Mouse (Mus musculus) midbrain, postnatal 0 days (tissue): ENCODE measurements around the gene Atp2a1. TPM values are rescaled to one million over a fixed set of nuclear protein-coding genes. Genes with fewer than 3 reads are reported as not detected.

ENCODE experiments used
- ATAC-seq: fragments of 200-750 bp; cut with Nextera tagmentation; 2 replicates; pipeline ENCODE4 v1.8.0; 2017; ENCODE audit warnings: moderate number of reproducible peaks, mild to moderate bottlenecking, moderate TSS enrichment, moderate library complexity; ENCODE audit not compliant: low FRiP score
- DNase-seq: peaks from one replicate; pipeline ENCODE4 v3.0.0-alpha.2; 2015; ENCODE audit warnings: low spot score
- H3K27ac ChIP-seq: fragments of 300-500 bp; sonication (generic); 2 replicates; pipeline ENCODE4 v1.5.1; 2014; ENCODE audit warnings: low read depth, mild to moderate bottlenecking, low read length, mixed read lengths
- H3K27me3 ChIP-seq: fragments of 300-500 bp; sonication (generic); 2 replicates; pipeline ENCODE4 v1.6.1; 2014; ENCODE audit warnings: low read length, control low read depth, mixed read lengths; ENCODE audit not compliant: insufficient read depth
- H3K36me3 ChIP-seq: fragments of 300-500 bp; sonication (generic); 2 replicates; pipeline ENCODE4 v1.6.1; 2014; ENCODE audit warnings: low read length, control low read depth, mixed read lengths; ENCODE audit not compliant: insufficient read depth
- H3K4me1 ChIP-seq: fragments of 300-500 bp; sonication (generic); 2 replicates; pipeline ENCODE4 v1.6.1; 2014; ENCODE audit warnings: mild to moderate bottlenecking, control low read depth, antibody characterized with exemption, low read length, mixed read lengths; ENCODE audit not compliant: insufficient read depth
- H3K4me2 ChIP-seq: fragments of 300-500 bp; sonication (generic); 2 replicates; pipeline ENCODE4 v1.6.1; 2014; ENCODE audit warnings: low read depth, mild to moderate bottlenecking, low read length, mixed read lengths; ENCODE audit not compliant: poor library complexity, severe bottlenecking
- H3K4me3 ChIP-seq: fragments of 300-500 bp; sonication (generic); 2 replicates; pipeline ENCODE4 v1.5.1; 2014; ENCODE audit warnings: low read depth, mild to moderate bottlenecking, low read length, moderate library complexity
- H3K9ac ChIP-seq: fragments of 300-500 bp; sonication (generic); replicated peaks from 2 replicates; pipeline ENCODE4 v1.6.1; 2014; ENCODE audit warnings: mild to moderate bottlenecking, low read length, moderate library complexity, mixed read lengths; ENCODE audit not compliant: poor library complexity, severe bottlenecking
- H3K9me3 ChIP-seq: fragments of 300-500 bp; sonication (generic); 2 replicates; pipeline ENCODE4 v1.6.1; 2016; ENCODE audit warnings: low read length, control low read depth
- CTCF ChIP-seq: IDR thresholded peaks from 2 replicates; pipeline ENCODE4 v1.5.1; 2016; ENCODE audit warnings: antibody characterized with exemption, mild to moderate bottlenecking
- WGBS: fragments of 180-500 bp; shearing (Covaris S2); extraction: QIAGEN DNeasy Blood & Tissue Kit; methylation state at CpG from one replicate; pipeline ENCODE4 v1.1.7; 2014; 5-methylcytosine and 5-hydroxymethylcytosine counted together
- polyA plus RNA-seq: library from polyadenylated mRNA; unstranded; fragments of >200 nt; fragmentation: Nextera tagmentation; extraction: Ambion mirVana; gene quantifications from 2 replicates; pipeline ENCODE4 v1.2.1, GENCODE M21; 2015
- total RNA-seq: library from RNA; depleted of rRNA; stranded (reverse); fragments of >200 nt; gene quantifications from 2 replicates; pipeline ENCODE4 v1.2.3, GENCODE M21; 2014

Atp2a1 gene
- total and polyA plus RNA-seq, 2 experiments from 2014 or later, result 0.33 to 0.35 TPM

DNA sequence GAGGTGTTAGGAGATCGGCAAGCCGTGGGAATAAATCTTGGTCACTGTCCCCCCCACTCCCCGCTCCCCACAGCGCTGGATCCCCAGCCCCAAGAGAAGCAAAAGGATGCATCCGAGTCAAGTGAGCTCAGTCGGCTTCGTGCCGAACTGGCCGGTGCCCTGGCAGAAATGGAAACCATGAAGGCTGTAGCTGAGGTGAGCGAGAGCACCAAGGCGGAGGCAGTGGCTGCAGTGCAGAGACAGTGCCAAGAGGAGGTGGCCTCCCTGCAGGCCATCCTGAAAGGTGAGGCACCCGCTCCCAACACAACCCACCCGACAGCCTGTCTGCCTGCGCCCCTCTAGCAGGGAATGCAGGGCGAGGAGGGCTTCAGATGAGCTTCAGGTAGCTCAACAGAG is 33.4 kb downstream of the Atp2a1 start:
- DNase-seq (no peak), ATAC-seq (peak; percentile 9; the same call in 1 of the 2 replicates)
- H3K9ac ChIP-seq, result peak overlapping the region; percentile 77
- 0 out of 2 replicates have a peak overlapping the region, but pooled peaks have one; percentile 18 for H3K27ac ChIP-seq
- peak overlapping the region; percentile 65 for H3K4me3 ChIP-seq
- H3K4me2 ChIP-seq, result peak overlapping the region; percentile 86
- no peaks in the 10 kb centered on the region for H3K36me3 ChIP-seq
- H3K9me3 ChIP-seq, result no peaks in the 10 kb centered on the region
- 25% methylated on average over 15 of the region's 15 CpGs for WGBS
- H3K4me1 ChIP-seq, result peaks cover 3% of the 10 kb centered on the region; the same call in 1 of the 2 replicates
- TF ChIP-seq CTCF, result no peak
- H3K27me3 ChIP-seq, result no peaks in the 10 kb centered on the region

DNA sequence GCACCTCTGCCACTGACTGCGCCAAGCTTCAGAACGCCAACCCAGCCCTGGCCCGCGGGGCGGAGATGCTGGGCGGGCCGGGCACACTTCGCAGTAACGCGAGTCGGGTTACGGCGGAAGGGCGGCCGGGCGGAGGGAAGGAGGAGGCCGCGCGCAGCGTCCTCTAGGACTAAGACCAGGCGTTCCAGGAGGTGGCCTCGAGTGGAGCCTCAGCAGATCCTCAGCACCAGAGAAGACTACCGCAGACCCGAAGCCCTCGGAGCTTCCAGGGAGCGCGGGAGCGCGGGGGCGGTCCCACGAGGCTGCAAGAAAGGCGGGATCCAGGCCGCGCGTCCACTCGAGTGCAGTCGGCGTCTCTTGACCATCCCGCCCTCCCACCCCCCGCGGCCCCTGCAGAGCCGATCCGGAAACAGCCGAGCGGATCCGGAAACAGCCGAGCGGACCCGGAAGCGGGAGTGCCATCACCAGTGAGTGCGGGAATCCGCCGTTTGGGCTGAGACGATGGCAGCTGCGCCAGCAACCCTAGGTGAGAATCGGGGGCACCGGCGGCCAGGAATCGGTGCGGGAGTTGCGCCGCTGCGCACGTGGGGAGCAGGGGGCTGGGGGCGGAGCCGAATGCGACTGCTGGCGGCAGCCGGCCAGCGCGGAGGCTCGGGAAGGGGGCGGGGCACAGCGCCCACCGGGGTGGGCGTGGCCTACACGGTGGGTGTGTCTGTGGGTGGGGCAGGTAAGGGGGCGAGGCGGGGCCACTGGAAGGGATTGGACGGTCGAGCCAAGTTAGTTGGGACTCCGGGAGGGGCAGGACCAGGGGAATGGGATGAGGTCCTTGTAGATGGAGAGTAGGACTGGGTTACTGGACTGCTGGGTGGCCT is 34.0 kb downstream of the Atp2a1 start, which contains the start of gene Rabep2:
Gene Rabep2, plus strand, starts transcription at position 129 of the 872 bp plus-strand sequence.
- H3K4me1 ChIP-seq, result peaks cover 3% of the 10 kb centered on the region; the same call in 1 of the 2 replicates
- under 1% methylated on average over 64 of the region's 82 CpGs for WGBS
- H3K9ac ChIP-seq, result peak within 1 kb of the TSS; percentile 77
- H3K36me3 ChIP-seq, result no peaks in the 10 kb centered on the region
- no peaks in the 10 kb centered on the region for H3K9me3 ChIP-seq
- TF ChIP-seq CTCF, result no peak; the same call in 1 of the 2 replicates
- peak within 1 kb of the TSS; percentile 93 for H3K27ac ChIP-seq
- ATAC-seq, result peak; percentile 91
- H3K4me3 ChIP-seq, result peak within 1 kb of the TSS; percentile 65
- H3K4me2 ChIP-seq, result peak within 1 kb of the TSS; percentile 86
- DNase-seq, result peak; percentile 92
- H3K27me3 ChIP-seq, result no peaks in the 10 kb centered on the region

DNA sequence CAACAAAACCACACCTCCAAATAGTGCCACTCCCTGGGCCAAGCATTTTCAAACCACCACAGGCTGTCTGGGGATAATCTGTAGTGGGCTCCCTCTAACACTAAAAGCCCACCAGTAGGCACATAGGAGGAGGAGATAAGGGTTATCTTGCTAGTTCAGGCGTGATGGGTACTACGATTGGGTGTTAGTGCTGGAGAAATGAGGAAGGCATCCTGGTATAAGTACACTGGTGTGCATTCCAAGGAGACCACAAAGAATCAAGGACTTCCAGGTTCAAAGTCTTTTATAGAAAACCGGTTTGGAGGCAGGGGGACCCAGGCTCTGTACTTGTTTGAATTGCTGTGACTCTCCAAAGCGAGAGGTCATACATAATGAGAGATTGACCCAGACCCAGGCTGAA is 34.8 kb downstream of the Atp2a1 start:
- no peak for DNase-seq
- peak; percentile 2; the same call in 1 of the 2 replicates for ATAC-seq
- peak overlapping the region; percentile 86 for H3K4me2 ChIP-seq
- peak overlapping the region; percentile 77 for H3K9ac ChIP-seq
- H3K27ac ChIP-seq, result peak overlapping the region; percentile 93
- TF ChIP-seq CTCF, result no peak
- no peaks in the 10 kb centered on the region for H3K9me3 ChIP-seq
- no peaks in the 10 kb centered on the region for H3K27me3 ChIP-seq
- peak overlapping the region; percentile 65 for H3K4me3 ChIP-seq
- 15% methylated on average over 4 of the region's 4 CpGs for whole genome bisulfite sequencing
- peaks cover 3% of the 10 kb centered on the region; the same call in 1 of the 2 replicates for H3K4me1 ChIP-seq
- H3K36me3 ChIP-seq, result no peaks in the 10 kb centered on the region

DNA sequence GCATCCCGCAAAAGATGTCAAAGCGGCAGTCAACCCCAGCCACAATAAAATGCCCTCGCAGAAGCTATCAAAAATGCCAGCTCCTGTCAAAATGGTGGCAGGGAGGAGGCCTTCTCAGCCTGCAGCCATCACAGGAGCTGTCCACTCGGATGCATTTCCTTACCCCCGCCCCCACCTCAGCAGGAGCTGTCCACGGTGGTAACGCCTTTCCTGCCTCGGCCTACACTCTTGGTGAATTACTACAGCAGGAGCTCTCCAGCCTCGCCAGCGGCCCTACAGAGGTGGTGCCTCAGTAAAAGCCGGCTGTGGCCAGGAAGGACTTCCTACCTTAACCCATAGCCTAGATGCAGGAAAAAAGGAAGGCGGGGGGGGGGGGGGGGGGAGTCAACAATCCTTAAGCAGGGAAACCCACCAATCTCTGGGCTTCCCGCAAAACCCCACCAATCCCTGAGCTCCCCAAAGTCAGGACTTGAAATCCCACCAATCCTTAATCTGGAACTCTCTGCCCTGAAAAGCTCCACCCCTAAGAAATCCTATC is 35.5 kb downstream of the Atp2a1 start:
- Histone ChIP-seq H3K9me3 (no peaks in the 10 kb centered on the region), H3K4me1 (peaks cover 3% of the 10 kb centered on the region; the same call in 1 of the 2 replicates), H3K36me3 (no peaks in the 10 kb centered on the region), H3K27ac (no peak overlapping the region), H3K4me3 (no peak overlapping the region), H3K27me3 (no peaks in the 10 kb centered on the region), H3K4me2 (no peak overlapping the region), H3K9ac (no peak overlapping the region)
- WGBS, result 67% methylated on average over 12 of the region's 13 CpGs
- no peak for TF ChIP-seq CTCF
- ATAC-seq (no peak), DNase-seq (no peak)

DNA sequence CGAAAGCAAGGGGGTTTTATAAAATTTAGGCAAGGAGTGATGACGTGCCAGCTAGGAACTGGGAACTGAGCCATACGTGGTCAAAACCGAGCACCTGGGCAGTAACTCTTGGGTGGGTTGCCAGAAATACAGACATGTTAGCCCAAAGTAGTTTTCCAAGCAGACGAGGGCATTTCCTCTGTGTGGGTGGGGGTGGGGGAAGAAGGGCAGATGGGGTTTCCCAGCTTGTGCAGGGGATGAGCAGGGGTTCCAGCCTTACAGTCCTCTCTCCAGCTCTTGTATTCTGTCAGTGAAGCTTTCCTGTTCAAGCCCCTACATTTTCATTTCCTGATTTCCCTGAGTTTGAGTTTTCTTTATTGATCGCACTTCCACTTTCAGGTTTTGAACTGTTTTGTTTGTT is 38.7 kb downstream of the Atp2a1 start:
- H3K27me3 ChIP-seq, result no peaks in the 10 kb centered on the region
- DNase-seq (no peak), ATAC-seq (no peak)
- H3K9ac ChIP-seq, result no peak overlapping the region
- no peaks in the 10 kb centered on the region for H3K36me3 ChIP-seq
- no peaks in the 10 kb centered on the region for H3K4me1 ChIP-seq
- TF ChIP-seq CTCF, result no peak
- H3K9me3 ChIP-seq, result no peaks in the 10 kb centered on the region
- H3K27ac ChIP-seq, result no peak overlapping the region
- H3K4me3 ChIP-seq, result no peak overlapping the region
- no peak overlapping the region for H3K4me2 ChIP-seq
- 87% methylated on average over 6 of the region's 6 CpGs for WGBS

DNA sequence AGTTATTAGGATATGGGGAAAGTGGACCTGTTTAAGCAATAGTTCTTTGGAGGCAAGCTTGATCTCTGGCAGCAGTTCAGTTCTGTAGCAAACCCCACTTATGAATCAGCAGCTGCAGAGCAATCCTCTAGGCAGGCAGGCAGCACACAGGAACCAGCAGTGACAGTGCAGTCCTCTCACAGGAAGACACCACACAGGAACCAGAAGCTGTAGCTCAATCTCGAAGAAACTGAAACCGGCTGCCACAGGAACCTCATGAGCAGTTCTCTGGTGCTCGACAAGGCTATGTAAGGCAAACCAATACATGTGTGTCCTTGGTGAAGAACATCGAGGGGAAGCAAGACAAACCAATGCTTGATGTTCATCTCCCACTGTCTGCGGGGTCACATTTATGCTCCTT is 41.2 kb downstream of the Atp2a1 start:
- TF ChIP-seq CTCF, result no peak
- H3K4me3 ChIP-seq, result no peak overlapping the region
- no peak overlapping the region for H3K4me2 ChIP-seq
- no peaks in the 10 kb centered on the region for H3K4me1 ChIP-seq
- no peak overlapping the region for H3K27ac ChIP-seq
- no peaks in the 10 kb centered on the region for H3K9me3 ChIP-seq
- no peak overlapping the region for H3K9ac ChIP-seq
- 91% methylated on average over 5 of the region's 5 CpGs for WGBS
- no peak for ATAC-seq
- no peaks in the 10 kb centered on the region for H3K27me3 ChIP-seq
- no peak for DNase-seq
- no peaks in the 10 kb centered on the region for H3K36me3 ChIP-seq
